Mouse (Mus musculus) intestine, embryonic 16.5 days (tissue): ENCODE results near the gene 4933428G20Rik. TPM values are rescaled to one million over a fixed set of nuclear protein-coding genes. Genes with fewer than 3 reads are reported as not detected.
A peak's percentile ranks its signal among the peaks of the same experiment; 100 is the strongest.

Experiments used
- ATAC-seq: fragments of 200-750 bp; cut with Nextera tagmentation; 2 replicates; pipeline ENCODE4 v1.8.0; 2017; ENCODE audit warnings: moderate TSS enrichment, moderate library complexity
- H3K27ac ChIP-seq: fragments of 300-500 bp; sonication (generic); 2 replicates; pipeline ENCODE4 v1.5.1; 2014; ENCODE audit warnings: mild to moderate bottlenecking, low read length
- H3K27me3 ChIP-seq: fragments of 300-500 bp; sonication (generic); replicated peaks from 2 replicates; pipeline ENCODE4 v1.6.1; 2014; ENCODE audit warnings: low read length, control low read depth, mixed read lengths; ENCODE audit not compliant: control insufficient read depth, insufficient read depth
- H3K36me3 ChIP-seq: fragments of 300-500 bp; sonication (generic); 2 replicates; pipeline ENCODE4 v1.6.1; 2014; ENCODE audit warnings: low read length, control low read depth; ENCODE audit not compliant: control insufficient read depth, insufficient read depth
- H3K4me1 ChIP-seq: fragments of 300-500 bp; sonication (generic); 2 replicates; pipeline ENCODE4 v1.6.1; 2014; ENCODE audit warnings: low read length, control low read depth, mixed read lengths; ENCODE audit not compliant: control insufficient read depth, insufficient read depth
- H3K4me2 ChIP-seq: fragments of 300-500 bp; sonication (generic); 2 replicates; pipeline ENCODE4 v1.6.1; 2014; ENCODE audit warnings: low read depth, low read length, control low read depth
- H3K4me3 ChIP-seq: fragments of 300-500 bp; sonication (generic); 2 replicates; pipeline ENCODE4 v1.5.1; 2014; ENCODE audit warnings: mild to moderate bottlenecking, low read length
- H3K9ac ChIP-seq: fragments of 300-500 bp; sonication (generic); 2 replicates; pipeline ENCODE4 v1.6.1; 2014; ENCODE audit warnings: low read depth, low read length
- H3K9me3 ChIP-seq: fragments of 300-500 bp; sonication (generic); 2 replicates; pipeline ENCODE4 v1.6.1; 2016; ENCODE audit warnings: low read length, control low read depth; ENCODE audit not compliant: control insufficient read depth
- WGBS: fragments of 180-500 bp; shearing (Covaris S2); extraction: QIAGEN DNeasy Blood & Tissue Kit; methylation state at CpG from one replicate; pipeline ENCODE4 v1.1.7; 2014; 5-methylcytosine and 5-hydroxymethylcytosine counted together
- polyA plus RNA-seq: library from polyadenylated mRNA; unstranded; fragments of >200 nt; fragmentation: Nextera tagmentation; extraction: Ambion mirVana; gene quantifications from 2 replicates; pipeline ENCODE4 v1.2.1, GENCODE M21; 2015

The 4933428G20Rik gene
- polyA plus RNA-seq, 1 experiment from 2014 or later: 0.45 TPM

- Histone ChIP-seq H3K4me3 (no peak overlapping the region), H3K9ac (no peak overlapping the region), H3K9me3 (no peaks in the 10 kb centered on the region), H3K36me3 (no peaks in the 10 kb centered on the region), H3K27me3 (peaks cover 62% of the 10 kb centered on the region), H3K27ac (no peak overlapping the region), H3K4me2 (no peak overlapping the region), H3K4me1 (peaks cover 31% of the 10 kb centered on the region)
- no peak for ATAC-seq
- 21% methylated on average over 7 of the region's 7 CpGs for WGBS
Measured at GRCm38 (mm10) chr11:97533653-97534052, 33.5 kb upstream of the 4933428G20Rik start.

- ATAC-seq: 0 out of 2 replicates have a peak, but pooled peaks have one; percentile 58
- Histone ChIP-seq H3K9ac (0 out of 2 replicates have a peak overlapping the region, but pooled peaks have one; percentile 22), H3K27me3 (peaks cover 62% of the 10 kb centered on the region), H3K4me3 (peak overlapping the region; percentile 36), H3K27ac (no peak overlapping the region), H3K4me1 (peaks cover 31% of the 10 kb centered on the region), H3K9me3 (no peaks in the 10 kb centered on the region), H3K36me3 (no peaks in the 10 kb centered on the region), H3K4me2 (peak overlapping the region; percentile 51)
- WGBS: 2% methylated on average over 20 of the region's 20 CpGs
Measured at GRCm38 (mm10) chr11:97532950-97533582, 32.9 kb upstream of the 4933428G20Rik start.

GRCm38 (mm10) chr11:97532354-97532753 is 32.2 kb upstream of the 4933428G20Rik start:
- Histone ChIP-seq H3K27me3 (peaks cover 56% of the 10 kb centered on the region), H3K4me3 (no peak overlapping the region)

GRCm38 (mm10) chr11:97531381-97532260 is 31.5 kb upstream of the 4933428G20Rik start:
- H3K9me3 ChIP-seq: no peaks in the 10 kb centered on the region
- no peaks in the 10 kb centered on the region for H3K36me3 ChIP-seq
- 8% methylated on average over 46 of the region's 46 CpGs for WGBS
- H3K27me3 ChIP-seq: peaks cover 48% of the 10 kb centered on the region
- H3K4me2 ChIP-seq: peak overlapping the region; percentile 93
- H3K9ac ChIP-seq: 0 out of 2 replicates have a peak overlapping the region, but pooled peaks have one; percentile 46
- H3K4me1 ChIP-seq: peaks cover 25% of the 10 kb centered on the region
- H3K27ac ChIP-seq: no peak overlapping the region
- ATAC-seq: peak; percentile 69
- peak overlapping the region; percentile 51 for H3K4me3 ChIP-seq

More at GRCm38 (mm10) chr11:97532354-97532753, 32.2 kb upstream of the 4933428G20Rik start:
- no peaks in the 10 kb centered on the region for H3K36me3 ChIP-seq
- no peak for ATAC-seq
- no peaks in the 10 kb centered on the region for H3K9me3 ChIP-seq
- peak overlapping the region; percentile 93; the same call in 1 of the 2 replicates for H3K4me2 ChIP-seq
- H3K4me1 ChIP-seq: peaks cover 31% of the 10 kb centered on the region
- 16% methylated on average over 8 of the region's 8 CpGs for WGBS
- no peak overlapping the region for H3K9ac ChIP-seq
- H3K27ac ChIP-seq: no peak overlapping the region

- peaks cover 42% of the 10 kb centered on the region for H3K27me3 ChIP-seq
- no peak overlapping the region for H3K4me3 ChIP-seq
- 66% methylated on average over 5 of the region's 5 CpGs for WGBS
- peaks cover 21% of the 10 kb centered on the region for H3K4me1 ChIP-seq
- no peaks in the 10 kb centered on the region for H3K36me3 ChIP-seq
- no peak overlapping the region for H3K9ac ChIP-seq
- no peaks in the 10 kb centered on the region for H3K9me3 ChIP-seq
- H3K27ac ChIP-seq: no peak overlapping the region
- H3K4me2 ChIP-seq: no peak overlapping the region
- ATAC-seq: no peak
Measured at GRCm38 (mm10) chr11:97530961-97531360, 30.8 kb upstream of the 4933428G20Rik start.

- H3K4me3 ChIP-seq: no peak overlapping the region
- no peaks in the 10 kb centered on the region for H3K9me3 ChIP-seq
- H3K27me3 ChIP-seq: peaks cover 33% of the 10 kb centered on the region
- peaks cover 21% of the 10 kb centered on the region for H3K4me1 ChIP-seq
- WGBS: 83% methylated on average over 6 of the region's 6 CpGs
- H3K4me2 ChIP-seq: no peak overlapping the region
- H3K36me3 ChIP-seq: no peaks in the 10 kb centered on the region
- no peak overlapping the region for H3K27ac ChIP-seq
- ATAC-seq: no peak
- H3K9ac ChIP-seq: no peak overlapping the region
Measured at GRCm38 (mm10) chr11:97530069-97530468, 29.9 kb upstream of the 4933428G20Rik start.

- Histone ChIP-seq H3K36me3 (no peaks in the 10 kb centered on the region), H3K4me2 (no peak overlapping the region), H3K27me3 (peaks cover 16% of the 10 kb centered on the region), H3K9ac (no peak overlapping the region), H3K27ac (no peak overlapping the region), H3K4me3 (no peak overlapping the region), H3K9me3 (no peaks in the 10 kb centered on the region), H3K4me1 (peaks cover 15% of the 10 kb centered on the region)
- ATAC-seq: 0 out of 2 replicates have a peak, but pooled peaks have one; percentile 39
- WGBS: 63% methylated on average over 18 of the region's 18 CpGs
Measured at GRCm38 (mm10) chr11:97528282-97528808, 28.2 kb upstream of the 4933428G20Rik start.

- Histone ChIP-seq H3K27ac (no peak overlapping the region), H3K36me3 (no peaks in the 10 kb centered on the region), H3K4me2 (no peak overlapping the region), H3K9me3 (no peaks in the 10 kb centered on the region), H3K4me1 (0 out of 2 replicates have a peak, but pooled peaks cover 4% of the 10 kb centered on the region), H3K9ac (no peak overlapping the region), H3K27me3 (no peaks in the 10 kb centered on the region), H3K4me3 (no peak overlapping the region)
- ATAC-seq: no peak
- 89% methylated on average over 6 of the region's 6 CpGs for WGBS
Measured at GRCm38 (mm10) chr11:97525313-97525712, 25.2 kb upstream of the 4933428G20Rik start.

- 46% methylated on average over 9 of the region's 9 CpGs for WGBS
- ATAC-seq: no peak
Measured at GRCm38 (mm10) chr11:97524306-97524705, 24.2 kb upstream of the 4933428G20Rik start.

More at GRCm38 (mm10) chr11:97524306-97524705, 24.2 kb upstream of the 4933428G20Rik start:
- 0 out of 2 replicates have a peak, but pooled peaks cover 4% of the 10 kb centered on the region for H3K4me1 ChIP-seq
- H3K9me3 ChIP-seq: no peaks in the 10 kb centered on the region
- no peaks in the 10 kb centered on the region for H3K27me3 ChIP-seq
- H3K9ac ChIP-seq: no peak overlapping the region
- H3K4me3 ChIP-seq: no peak overlapping the region
- H3K36me3 ChIP-seq: no peaks in the 10 kb centered on the region
- H3K27ac ChIP-seq: no peak overlapping the region
- no peak overlapping the region for H3K4me2 ChIP-seq
